Mouse (Mus musculus) lung, postnatal 0 days (tissue): ENCODE data around the gene A930004D18Rik.

ENCODE experiments used
- CTCF ChIP-seq: IDR thresholded peaks from 2 replicates; pipeline ENCODE4 v1.5.1; 2016; ENCODE audit warnings: antibody characterized with exemption, mild to moderate bottlenecking
- EP300 ChIP-seq: IDR thresholded peaks from 2 replicates; pipeline ENCODE4 v1.6.1; 2016; ENCODE audit warnings: antibody characterized with exemption, mild to moderate bottlenecking, control low read depth

DNA sequence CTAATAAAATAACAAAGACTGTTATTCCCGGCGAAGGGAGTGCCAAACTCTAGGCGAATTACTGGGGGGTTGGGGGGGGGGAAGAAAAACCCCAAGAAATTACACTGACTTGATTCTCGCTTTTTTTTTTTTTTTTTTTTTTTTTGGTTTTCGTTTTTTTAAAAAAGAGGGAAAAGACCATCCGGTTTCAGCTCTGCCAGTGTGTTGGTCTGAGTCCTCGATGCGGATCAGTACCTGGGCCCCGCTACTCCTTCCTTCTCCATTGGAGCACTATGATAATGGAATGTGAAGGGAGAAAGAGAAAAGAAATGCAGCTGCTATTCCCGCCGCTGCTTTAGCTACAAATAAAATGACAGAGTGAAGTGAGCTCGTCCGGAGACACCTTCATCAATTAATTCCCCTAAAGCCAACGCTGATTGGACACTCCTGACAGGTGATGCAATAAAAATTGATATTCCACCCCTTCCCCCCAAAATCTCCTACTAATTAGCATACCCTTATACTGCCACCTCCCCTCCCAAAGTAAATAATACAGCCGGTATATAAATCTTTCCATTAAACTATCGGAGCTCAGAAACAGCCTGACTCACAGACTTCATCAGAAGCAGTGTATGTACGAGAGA lies 11.0 kb upstream of the A930004D18Rik start, which contains the start of gene Skida1:
- TF ChIP-seq CTCF (no peak), EP300 (no peak)
